Mouse (Mus musculus): ENCODE data around the gene Nr6a1.

Nr6a1 gene

DNA sequence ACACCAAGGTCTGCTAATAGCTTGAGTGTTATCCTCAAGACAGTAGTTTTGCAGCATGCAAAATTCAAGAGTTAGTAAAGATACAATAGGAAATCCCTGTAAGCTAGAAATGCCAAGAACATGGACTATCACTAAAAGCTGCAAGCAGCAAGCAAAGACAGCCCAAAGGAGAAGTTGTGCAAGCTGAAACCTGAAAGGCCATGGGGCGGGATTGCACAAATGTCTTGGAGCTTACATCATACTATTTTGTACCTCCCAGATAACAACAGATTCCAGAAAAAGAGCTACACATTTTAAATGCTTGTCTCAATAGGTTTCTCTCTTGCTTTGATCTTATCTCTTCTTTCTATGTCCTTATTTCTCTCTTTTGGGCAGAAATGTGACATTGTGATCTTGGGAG lies 60.8 kb downstream of the Nr6a1 start:
- DNase-seq, result no peak

DNA sequence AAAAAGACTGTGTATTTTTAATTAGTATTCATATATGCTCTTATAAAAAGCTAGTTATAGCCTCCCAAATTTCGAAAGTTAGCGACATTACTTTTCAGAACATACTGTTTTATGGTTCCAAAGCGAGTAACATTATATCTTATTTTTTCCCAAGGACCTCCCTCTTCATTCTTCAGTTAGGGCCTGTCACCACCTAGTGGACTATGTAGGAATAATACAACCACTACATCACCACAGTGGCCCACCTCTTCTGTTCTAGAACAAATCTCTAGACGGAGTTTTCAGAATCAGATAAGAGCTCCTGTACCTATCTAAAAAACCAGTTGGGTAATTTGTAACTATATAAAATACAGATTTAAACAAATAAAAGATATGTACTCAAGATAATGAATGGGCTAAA lies 63.5 kb downstream of the Nr6a1 start:
- DNase-seq, result peak; percentile 42

DNA sequence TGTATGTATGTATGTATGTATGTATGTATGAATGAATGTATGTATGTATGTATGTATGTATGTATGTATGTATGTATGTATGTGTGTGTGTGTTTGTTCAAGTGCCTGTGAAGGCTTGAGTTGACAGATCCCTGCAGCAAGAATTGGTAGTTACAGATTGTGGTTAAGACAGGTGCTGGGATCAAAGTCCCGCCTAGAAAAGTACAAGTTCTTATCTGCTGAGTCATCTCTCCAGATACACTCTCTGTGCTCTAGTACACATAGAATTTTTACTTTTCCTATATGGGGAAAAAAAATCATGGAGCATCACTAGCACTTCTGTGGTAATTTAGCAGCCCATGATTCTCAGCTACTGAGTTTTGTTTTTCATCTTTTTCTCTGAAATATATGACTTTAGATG lies 75.7 kb downstream of the Nr6a1 start:
- peak; percentile 11 for DNase-seq

DNA sequence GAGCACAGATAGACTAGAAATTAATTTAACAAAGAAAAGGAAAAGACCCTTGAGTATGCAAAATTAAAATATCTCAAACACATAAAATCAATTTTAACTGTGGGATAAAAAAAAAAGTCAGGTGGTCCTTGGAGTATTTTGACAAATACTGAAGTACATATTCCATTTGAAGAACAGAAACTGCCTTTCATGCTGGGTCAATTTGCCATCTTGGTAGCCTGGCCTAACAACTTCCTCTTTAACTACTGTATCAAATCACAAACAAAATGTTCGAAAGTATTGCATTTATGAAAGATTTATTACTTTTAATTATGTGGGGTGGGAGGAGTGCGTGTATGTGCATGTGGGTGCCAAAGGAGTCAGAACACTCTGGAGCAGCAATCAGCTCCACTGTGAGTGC lies 81.2 kb downstream of the Nr6a1 start:
- no peak for DNase-seq

DNA sequence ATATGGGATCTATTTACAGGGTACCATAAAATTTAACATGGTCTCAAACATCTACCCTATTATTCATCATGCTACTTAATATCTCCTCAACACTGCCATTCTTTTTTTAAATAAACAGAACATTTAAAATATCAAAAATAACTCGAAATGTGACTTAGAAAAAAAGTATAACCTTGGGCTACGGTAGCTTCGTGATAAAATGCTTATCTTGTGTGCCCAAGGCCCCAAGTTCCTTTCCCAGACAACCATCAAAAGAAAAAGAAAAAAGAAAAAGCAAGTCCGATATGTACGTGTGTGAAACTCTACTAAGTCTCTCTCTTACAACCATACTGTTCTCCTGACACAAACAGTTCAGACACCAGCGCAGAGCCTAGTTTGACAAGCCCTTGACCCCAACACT lies 92.0 kb downstream of the Nr6a1 start:
- DNase-seq, result no peak

- DNase-seq, result peak; percentile 11
Measured at GRCm38 (mm10) chr2:38831976-38832375, 95.5 kb downstream of the Nr6a1 start.

DNA sequence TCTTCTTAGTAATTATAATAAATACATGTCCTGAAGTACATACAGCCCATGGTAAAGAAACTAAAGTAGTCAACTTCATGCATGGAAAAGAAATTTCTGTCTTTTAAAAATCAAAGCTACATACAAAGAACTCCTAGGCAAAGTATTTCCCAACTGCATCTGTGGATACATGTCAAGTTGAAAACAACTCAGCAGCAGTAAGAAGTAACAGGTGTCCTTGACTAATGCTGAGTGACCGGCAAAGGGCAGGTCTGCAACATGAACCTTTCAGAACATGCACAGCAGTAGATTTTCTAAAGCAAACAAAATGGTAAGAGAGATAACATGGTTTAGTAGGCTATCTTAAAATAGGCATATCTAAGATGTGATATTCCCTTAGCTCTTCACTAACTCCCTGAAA lies 98.0 kb downstream of the Nr6a1 start:
- no peak for DNase-seq

GRCm38 (mm10) chr2:38827801-38828306 lies 99.6 kb downstream of the Nr6a1 start:
- no peak for DNase-seq

DNA sequence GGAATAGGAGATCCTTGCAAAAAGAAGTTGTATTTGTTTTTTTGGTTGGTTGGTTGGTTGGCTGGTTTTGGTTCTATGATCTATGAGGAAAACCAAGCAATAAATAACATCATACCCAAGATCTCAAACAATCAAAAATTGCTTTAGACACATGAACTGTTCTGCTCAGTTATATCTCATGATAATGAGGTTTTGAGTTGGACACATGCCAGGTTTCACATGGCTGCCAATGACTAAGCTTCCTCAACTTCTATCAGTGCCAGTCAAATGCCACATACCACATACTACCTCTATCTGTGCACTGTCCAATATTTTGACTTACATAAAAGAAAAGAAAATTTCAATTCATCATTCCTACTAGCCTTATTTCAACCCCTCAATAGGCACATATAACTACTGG lies 101.3 kb downstream of the Nr6a1 start:
- DNase-seq, result peak; percentile 32

GRCm38 (mm10) chr2:38824791-38825768 lies 102.4 kb downstream of the Nr6a1 start:
- peak; percentile 25 for DNase-seq

GRCm38 (mm10) chr2:38823912-38824583 lies 103.4 kb downstream of the Nr6a1 start:
- DNase-seq, result peak; percentile 70

DNA sequence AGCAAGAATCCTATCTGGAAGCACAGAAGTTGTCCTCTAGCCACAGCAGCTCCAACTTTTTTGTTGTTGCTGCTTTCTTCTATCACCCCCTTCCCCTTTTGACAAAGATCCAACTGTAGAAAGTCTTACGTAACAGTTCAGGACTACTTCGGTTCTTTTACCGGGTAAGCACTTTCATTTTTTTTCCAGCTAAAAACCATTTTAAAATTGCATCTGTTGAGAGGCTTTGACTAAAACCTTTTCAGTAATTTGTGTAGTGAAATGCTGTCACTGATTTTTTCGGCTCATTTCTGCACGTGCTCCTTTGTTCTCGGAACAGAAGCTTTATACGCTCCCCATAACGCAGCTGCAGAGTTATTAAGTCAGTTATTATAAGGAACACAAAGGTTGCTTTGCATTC lies 104.1 kb downstream of the Nr6a1 start:
- DNase-seq, result peak; percentile 62

DNA sequence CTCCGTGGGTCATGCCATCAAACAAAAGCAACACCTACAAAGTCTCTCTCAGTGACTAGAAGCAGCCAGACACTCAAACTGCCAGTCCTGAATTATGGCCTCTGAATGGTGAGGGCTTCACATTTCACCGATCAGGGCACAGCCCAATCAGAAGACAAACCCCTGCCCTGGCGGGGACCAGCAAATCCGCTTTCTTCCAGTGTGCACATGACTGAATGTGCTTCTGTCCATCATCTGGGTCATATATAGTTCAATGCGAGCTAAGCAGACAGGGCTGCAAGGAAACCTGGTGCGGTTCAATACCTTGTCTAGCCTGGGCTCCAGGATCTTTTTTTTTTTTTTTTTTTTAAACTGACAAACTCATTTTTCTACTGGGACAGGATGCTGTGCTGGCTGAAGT lies 104.5 kb downstream of the Nr6a1 start:
- DNase-seq, result peak; percentile 63

GRCm38 (mm10) chr2:38817487-38817886 lies 110.0 kb downstream of the Nr6a1 start:
- DNase-seq, result no peak

- peak; percentile 77 for DNase-seq
Measured at GRCm38 (mm10) chr2:38797087-38797624, 130.3 kb downstream of the Nr6a1 start.

DNA sequence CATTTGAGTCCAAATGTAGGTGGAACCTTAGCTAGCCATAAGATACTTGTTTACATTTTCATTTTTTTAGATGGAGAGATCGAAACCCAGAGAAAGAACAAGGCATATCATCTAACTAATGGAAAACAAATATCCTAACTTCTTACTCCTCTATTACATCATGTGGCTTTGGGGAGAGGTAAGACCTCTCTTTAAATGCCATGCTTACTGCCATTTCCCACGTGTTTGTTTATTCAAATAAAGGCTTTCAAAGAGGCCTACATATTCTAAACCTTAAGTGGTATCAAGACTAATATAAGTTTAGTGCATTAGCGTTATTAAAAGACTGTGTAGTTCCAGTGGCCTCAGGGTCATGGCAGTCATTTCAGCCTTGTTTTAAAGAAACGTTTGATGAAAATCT lies 140.2 kb downstream of the Nr6a1 start:
- DNase-seq, result no peak

- DNase-seq, result peak; percentile 53
Measured at GRCm38 (mm10) chr2:38786216-38786960, 141.1 kb downstream of the Nr6a1 start.

- no peak for DNase-seq
Measured at GRCm38 (mm10) chr2:38785113-38785512, 142.4 kb downstream of the Nr6a1 start.

- DNase-seq, result peak; percentile 69
Measured at GRCm38 (mm10) chr2:38784396-38784795, 143.1 kb downstream of the Nr6a1 start.

DNA sequence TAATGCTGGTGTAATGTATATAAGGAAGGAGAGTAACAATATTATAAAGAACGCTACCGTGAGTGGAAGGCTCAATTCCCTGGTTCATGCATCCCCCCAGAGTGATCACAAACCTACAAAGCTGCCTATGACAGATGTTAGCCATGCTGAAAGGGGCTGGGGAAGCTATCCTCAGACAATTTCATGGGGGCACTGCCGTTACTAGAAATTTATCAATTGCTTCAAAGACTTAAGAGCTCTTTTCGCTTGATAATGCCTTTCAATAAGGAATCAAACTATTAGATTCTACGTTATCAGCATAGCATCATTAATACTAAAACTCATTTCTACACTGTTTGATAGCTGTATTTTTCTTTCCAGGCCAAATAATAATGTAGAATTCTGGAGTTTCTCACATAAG lies 144.1 kb downstream of the Nr6a1 start:
- DNase-seq, result no peak

GRCm38 (mm10) chr2:38782731-38783130 lies 144.8 kb downstream of the Nr6a1 start:
- no peak for DNase-seq

GRCm38 (mm10) chr2:38781945-38782720 lies 145.4 kb downstream of the Nr6a1 start:
- DNase-seq, result no peak

All from kidney, adult 9 months (tissue).